Mouse (Mus musculus) hindbrain, postnatal 0 days (tissue): ENCODE data around the gene Smim13. TPM values are rescaled to one million over a fixed set of nuclear protein-coding genes. Genes with fewer than 3 reads are reported as not detected.

Experiments used
- ATAC-seq: fragments of 200-750 bp; cut with Nextera tagmentation; 2 replicates; pipeline ENCODE4 v1.8.0; 2017; ENCODE audit warnings: mild to moderate bottlenecking, moderate TSS enrichment, moderate library complexity
- DNase-seq: peaks from one replicate; pipeline ENCODE4 v3.0.0-alpha.2; 2015; ENCODE audit warnings: low spot score
- H3K27ac ChIP-seq: fragments of 300-500 bp; sonication (generic); 2 replicates; pipeline ENCODE4 v1.5.1; 2014; ENCODE audit warnings: mild to moderate bottlenecking
- H3K27me3 ChIP-seq: fragments of 300-500 bp; sonication (generic); 2 replicates; pipeline ENCODE4 v1.6.1; 2014; ENCODE audit warnings: low read length, mixed read lengths; ENCODE audit not compliant: insufficient read depth
- H3K36me3 ChIP-seq: fragments of 300-500 bp; sonication (generic); 2 replicates; pipeline ENCODE4 v1.6.1; 2014; ENCODE audit warnings: low read length, mixed read lengths; ENCODE audit not compliant: insufficient read depth
- H3K4me1 ChIP-seq: fragments of 300-500 bp; sonication (generic); 2 replicates; pipeline ENCODE4 v1.6.1; 2014; ENCODE audit warnings: antibody characterized with exemption, low read length, mixed read lengths; ENCODE audit not compliant: insufficient read depth
- H3K4me2 ChIP-seq: fragments of 300-500 bp; sonication (generic); 2 replicates; pipeline ENCODE4 v1.6.1; 2014; ENCODE audit warnings: low read depth, mild to moderate bottlenecking, low read length, moderate library complexity, mixed read lengths
- H3K4me3 ChIP-seq: fragments of 300-500 bp; sonication (generic); 2 replicates; pipeline ENCODE4 v1.5.1; 2014; ENCODE audit warnings: low read length
- H3K9ac ChIP-seq: fragments of 300-500 bp; sonication (generic); replicated peaks from 2 replicates; pipeline ENCODE4 v1.6.1; 2014; ENCODE audit warnings: mild to moderate bottlenecking, low read length, moderate library complexity, mixed read lengths
- H3K9me3 ChIP-seq: fragments of 300-500 bp; sonication (generic); 2 replicates; pipeline ENCODE4 v1.6.1; 2016; ENCODE audit warnings: low read length, mixed read lengths
- CTCF ChIP-seq: IDR thresholded peaks from 2 replicates; pipeline ENCODE4 v1.5.1; 2016; ENCODE audit warnings: antibody characterized with exemption, control low read depth, low read depth
- WGBS: fragments of 180-500 bp; shearing (Covaris S2); extraction: QIAGEN DNeasy Blood & Tissue Kit; methylation state at CpG from one replicate; pipeline ENCODE4 v1.1.7; 2014; 5-methylcytosine and 5-hydroxymethylcytosine counted together
- polyA plus RNA-seq: library from polyadenylated mRNA; unstranded; fragments of >200 nt; fragmentation: Nextera tagmentation; extraction: Ambion mirVana; gene quantifications from 2 replicates; pipeline ENCODE4 v1.2.1, GENCODE M21; 2015
- total RNA-seq: library from RNA; depleted of rRNA; stranded (reverse); fragments of >200 nt; gene quantifications from 2 replicates; pipeline ENCODE4 v1.2.3, GENCODE M21; 2014

Smim13 gene
- total and polyA plus RNA-seq, 2 experiments from 2014 or later = 27.5 to 44.2 TPM

GRCm38 (mm10) chr13:41298996-41299395 is 49.4 kb downstream of the Smim13 start:
- Histone ChIP-seq H3K4me3 (no peak overlapping the region), H3K27me3 (no peaks in the 10 kb centered on the region), H3K9me3 (no peaks in the 10 kb centered on the region), H3K9ac (no peak overlapping the region), H3K4me1 (no peaks in the 10 kb centered on the region; the same call in 1 of the 2 replicates), H3K4me2 (no peak overlapping the region), H3K36me3 (no peaks in the 10 kb centered on the region), H3K27ac (no peak overlapping the region)
- ATAC-seq (no peak), DNase-seq (no peak)
- WGBS = 17% methylated on average over 5 of the region's 5 CpGs
- TF ChIP-seq CTCF = no peak

GRCm38 (mm10) chr13:41300037-41300436 is 50.4 kb downstream of the Smim13 start:
- Histone ChIP-seq H3K9ac (no peak overlapping the region), H3K4me1 (no peaks in the 10 kb centered on the region; the same call in 1 of the 2 replicates), H3K9me3 (no peaks in the 10 kb centered on the region), H3K27me3 (no peaks in the 10 kb centered on the region), H3K4me2 (no peak overlapping the region), H3K36me3 (no peaks in the 10 kb centered on the region), H3K27ac (no peak overlapping the region), H3K4me3 (no peak overlapping the region)
- DNase-seq (no peak), ATAC-seq (no peak)
- TF ChIP-seq CTCF = no peak
- 58% methylated on average over 4 of the region's 4 CpGs for WGBS

- Histone ChIP-seq H3K36me3 (no peaks in the 10 kb centered on the region), H3K9me3 (no peaks in the 10 kb centered on the region), H3K27ac (no peak overlapping the region), H3K9ac (no peak overlapping the region), H3K4me2 (no peak overlapping the region), H3K27me3 (no peaks in the 10 kb centered on the region), H3K4me1 (no peaks in the 10 kb centered on the region; the same call in 1 of the 2 replicates), H3K4me3 (no peak overlapping the region)
- DNase-seq (peak; percentile 85), ATAC-seq (no peak)
- peak; percentile 84 for TF ChIP-seq CTCF
- WGBS = 59% methylated on average over 10 of the region's 10 CpGs
These were observed 53.1 kb downstream of the Smim13 start for GRCm38 (mm10) chr13:41302716-41303115.

- Histone ChIP-seq H3K9ac (no peak overlapping the region), H3K4me2 (no peak overlapping the region), H3K9me3 (no peaks in the 10 kb centered on the region), H3K4me3 (no peak overlapping the region), H3K27me3 (no peaks in the 10 kb centered on the region), H3K36me3 (peaks cover 12% of the 10 kb centered on the region; the same call in 1 of the 2 replicates), H3K4me1 (0 out of 2 replicates have a peak, but pooled peaks cover 3% of the 10 kb centered on the region), H3K27ac (peak overlapping the region; percentile 72; the same call in 1 of the 2 replicates)
- no peak for TF ChIP-seq CTCF
- 39% methylated on average over 5 of the region's 5 CpGs for WGBS
- ATAC-seq = no peak
- peak; percentile 42 for DNase-seq
These were observed 71.1 kb downstream of the Smim13 start for GRCm38 (mm10) chr13:41320749-41321148.

- Histone ChIP-seq H3K9me3 (no peaks in the 10 kb centered on the region), H3K27ac (peak overlapping the region; percentile 72; the same call in 1 of the 2 replicates), H3K36me3 (peaks cover 5% of the 10 kb centered on the region; the same call in 1 of the 2 replicates), H3K4me2 (no peak overlapping the region), H3K9ac (no peak overlapping the region), H3K4me3 (no peak overlapping the region), H3K4me1 (0 out of 2 replicates have a peak, but pooled peaks cover 3% of the 10 kb centered on the region), H3K27me3 (no peaks in the 10 kb centered on the region)
- 70% methylated on average over 3 of the region's 3 CpGs for WGBS
- TF ChIP-seq CTCF = no peak
- DNase-seq (no peak), ATAC-seq (no peak)
These were observed 71.8 kb downstream of the Smim13 start for GRCm38 (mm10) chr13:41321433-41321832.

- Histone ChIP-seq H3K27ac (no peak overlapping the region), H3K27me3 (no peaks in the 10 kb centered on the region), H3K4me2 (no peak overlapping the region), H3K4me3 (no peak overlapping the region), H3K9me3 (no peaks in the 10 kb centered on the region), H3K9ac (no peak overlapping the region), H3K4me1 (0 out of 2 replicates have a peak, but pooled peaks cover 3% of the 10 kb centered on the region), H3K36me3 (no peaks in the 10 kb centered on the region)
- 86% methylated on average over 4 of the region's 4 CpGs for WGBS
- TF ChIP-seq CTCF = no peak
- no peak for DNase-seq
- ATAC-seq = no peak
These were observed 75.0 kb downstream of the Smim13 start for GRCm38 (mm10) chr13:41324631-41325030.

- Histone ChIP-seq H3K4me1 (peaks cover 3% of the 10 kb centered on the region; the same call in 1 of the 2 replicates), H3K27ac (no peak overlapping the region), H3K4me2 (no peak overlapping the region), H3K27me3 (no peaks in the 10 kb centered on the region), H3K4me3 (no peak overlapping the region), H3K36me3 (no peaks in the 10 kb centered on the region), H3K9me3 (no peaks in the 10 kb centered on the region), H3K9ac (no peak overlapping the region)
- TF ChIP-seq CTCF = no peak
- ATAC-seq = no peak
- no peak for DNase-seq
- WGBS = 82% methylated on average over 4 of the region's 4 CpGs
These were observed 75.7 kb downstream of the Smim13 start for GRCm38 (mm10) chr13:41325346-41325745.
